Mouse (Mus musculus) gastrocnemius, postnatal 14 days (tissue): ENCODE measurements around the gene 5730522E02Rik. TPM values are rescaled to one million over a fixed set of nuclear protein-coding genes. Genes with fewer than 3 reads are reported as not detected.

ENCODE experiments used
- DNase-seq: peaks from one replicate; pipeline ENCODE4 v3.0.0; 2021; ENCODE audit warnings: mixed read lengths
- intact Hi-C: fragments of 180-260 bp; cut with DNase I; formaldehyde crosslinking; loops from one replicate; pipeline ENCODE4 v1.15.1; 2025; ENCODE audit warnings: low total_unique reads
- total RNA-seq, 2 experiments: library from RNA; stranded (reverse); gene quantifications; 2 replicates each; pipeline ENCODE4 v1.2.3; 2021

5730522E02Rik gene
- total RNA-seq, 2 experiments from 2014 or later, result not detected

GRCm38 (mm10) chr11:25855794-25856193 is 354.8 kb downstream of the 5730522E02Rik start:
- DNase-seq, result no peak
- intact Hi-C loops, result no loop called here

- intact Hi-C loops, result no loop called here
- DNase-seq, result no peak
These were observed 356.3 kb downstream of the 5730522E02Rik start for GRCm38 (mm10) chr11:25854216-25854615.

DNA sequence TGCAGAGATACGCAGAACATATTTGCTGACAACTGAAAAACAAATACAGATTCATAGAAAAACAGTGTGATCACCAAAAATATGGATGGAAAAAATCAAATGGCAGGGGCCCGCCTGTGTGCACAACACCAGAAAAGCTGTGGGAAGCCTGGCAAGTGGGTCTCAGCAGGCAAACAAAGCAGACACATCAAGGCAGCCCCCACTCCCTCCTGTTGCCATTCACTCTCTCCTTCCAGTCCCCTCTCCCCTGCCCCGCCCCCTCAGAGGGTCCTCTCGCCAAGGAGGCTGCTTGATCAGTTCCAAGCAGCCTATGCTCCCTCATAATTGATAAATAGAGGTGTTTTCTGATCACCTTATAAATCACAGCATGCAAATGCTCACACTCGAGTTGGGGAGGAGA is 357.5 kb downstream of the 5730522E02Rik start:
- DNase-seq, result no peak
- intact Hi-C loops, result no loop called here

GRCm38 (mm10) chr11:25848824-25849644 is 361.5 kb downstream of the 5730522E02Rik start:
- intact Hi-C loops, result no loop called here
- no peak for DNase-seq

DNA sequence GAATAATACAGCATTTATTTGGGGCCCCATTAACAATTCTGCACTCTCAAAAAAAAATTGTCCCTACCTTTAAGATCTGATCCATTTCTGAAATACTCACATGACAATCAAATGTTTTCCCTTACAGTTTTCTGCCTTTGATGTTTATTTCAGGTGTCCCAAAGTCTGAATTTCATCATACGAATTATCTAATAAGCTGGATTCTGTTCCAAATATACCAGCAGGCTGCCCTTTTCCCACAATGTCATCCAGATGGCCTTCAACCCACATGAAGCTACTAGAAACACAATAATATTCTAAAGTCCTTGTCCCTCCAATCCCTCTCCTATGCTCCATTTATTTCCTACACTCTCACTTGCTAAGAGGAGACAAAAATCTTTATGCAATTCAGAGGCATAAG is 372.1 kb downstream of the 5730522E02Rik start:
- intact Hi-C loops, result no loop called here
- no peak for DNase-seq

DNA sequence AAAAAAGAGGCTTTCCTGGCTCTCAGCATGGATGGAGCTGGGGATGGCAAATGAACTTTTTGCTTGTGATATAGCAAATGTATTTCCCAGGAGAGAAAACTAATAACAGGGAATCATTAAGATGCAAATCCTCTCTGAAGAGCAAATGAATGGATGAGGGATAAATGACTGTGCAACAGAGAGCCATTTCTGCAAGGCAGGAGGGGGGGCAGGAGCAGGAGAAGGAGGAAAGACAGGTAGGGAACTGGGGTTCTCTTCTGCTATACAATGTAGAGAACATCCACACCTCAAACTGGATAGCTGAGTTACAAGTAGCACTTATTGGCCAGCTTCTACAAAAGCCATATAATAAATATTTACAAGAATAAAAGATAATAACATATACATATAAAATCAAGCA is 390.8 kb downstream of the 5730522E02Rik start:
- intact Hi-C loops, result no loop called here
- DNase-seq, result no peak

DNA sequence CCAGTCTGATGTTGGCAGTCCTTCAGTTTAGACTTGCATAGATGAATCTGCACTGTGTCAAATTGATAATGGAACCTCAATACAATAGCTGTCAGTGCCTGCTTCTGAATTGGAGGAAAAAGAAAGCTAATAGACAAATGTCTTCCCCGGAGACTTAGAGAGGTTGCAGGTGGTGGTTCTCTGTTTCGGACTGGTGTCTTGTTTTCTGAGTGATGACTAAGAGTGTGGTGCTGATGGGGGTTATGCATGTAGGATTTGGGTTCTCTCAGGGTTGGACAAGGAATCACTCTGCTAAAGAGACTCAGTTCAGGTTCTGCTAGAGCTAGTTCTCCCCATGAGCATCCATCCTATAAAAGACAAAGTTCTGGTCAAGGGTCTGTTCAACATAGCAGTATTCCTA is 397.1 kb downstream of the 5730522E02Rik start:
- DNase-seq, result no peak
- intact Hi-C loops, result no loop called here

GRCm38 (mm10) chr11:25787691-25788090 is 422.9 kb downstream of the 5730522E02Rik start:
- DNase-seq, result no peak
- intact Hi-C loops, result no loop called here

- intact Hi-C loops, result no loop called here
- DNase-seq, result no peak
These were observed 438.3 kb downstream of the 5730522E02Rik start for GRCm38 (mm10) chr11:25772231-25772630.

GRCm38 (mm10) chr11:25770991-25771568 is 439.5 kb downstream of the 5730522E02Rik start:
- no peak for DNase-seq
- intact Hi-C loops, result no loop called here

DNA sequence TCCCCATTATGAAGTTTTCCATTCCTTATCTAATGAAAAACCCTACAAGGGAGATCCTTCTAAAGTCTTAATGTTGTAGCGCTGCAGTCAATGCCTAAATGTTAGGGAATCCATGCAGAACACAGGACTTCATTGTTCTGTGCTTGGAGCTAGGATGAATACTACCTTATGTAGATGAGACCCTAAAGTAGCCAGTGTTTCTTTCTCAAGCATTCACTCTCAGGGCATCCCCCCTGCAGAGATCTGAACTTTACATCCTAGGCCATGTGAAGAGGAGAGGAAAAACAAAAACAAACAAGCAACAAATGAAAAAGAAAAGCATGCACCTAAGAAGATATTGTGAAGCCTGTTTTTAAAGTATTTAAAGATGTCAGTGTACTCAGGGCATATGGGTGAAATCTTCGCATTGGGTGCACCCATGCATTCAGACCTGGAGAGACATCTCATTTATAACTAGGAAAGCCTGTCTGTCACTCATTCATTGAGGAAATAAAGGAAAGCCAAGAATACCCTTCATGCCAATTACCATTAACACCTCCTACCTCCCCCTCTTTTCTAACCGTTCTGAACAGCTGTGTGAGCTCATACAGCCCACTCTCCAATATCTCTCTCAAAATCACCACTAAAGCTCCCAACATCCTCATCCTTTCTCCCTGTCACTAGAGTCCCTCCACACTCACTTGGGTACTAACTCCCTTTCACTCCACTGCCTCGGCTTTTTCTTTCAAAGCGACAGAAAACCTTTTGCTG is 442.8 kb downstream of the 5730522E02Rik start:
- DNase-seq, result no peak
- intact Hi-C loops, result no loop called here

DNA sequence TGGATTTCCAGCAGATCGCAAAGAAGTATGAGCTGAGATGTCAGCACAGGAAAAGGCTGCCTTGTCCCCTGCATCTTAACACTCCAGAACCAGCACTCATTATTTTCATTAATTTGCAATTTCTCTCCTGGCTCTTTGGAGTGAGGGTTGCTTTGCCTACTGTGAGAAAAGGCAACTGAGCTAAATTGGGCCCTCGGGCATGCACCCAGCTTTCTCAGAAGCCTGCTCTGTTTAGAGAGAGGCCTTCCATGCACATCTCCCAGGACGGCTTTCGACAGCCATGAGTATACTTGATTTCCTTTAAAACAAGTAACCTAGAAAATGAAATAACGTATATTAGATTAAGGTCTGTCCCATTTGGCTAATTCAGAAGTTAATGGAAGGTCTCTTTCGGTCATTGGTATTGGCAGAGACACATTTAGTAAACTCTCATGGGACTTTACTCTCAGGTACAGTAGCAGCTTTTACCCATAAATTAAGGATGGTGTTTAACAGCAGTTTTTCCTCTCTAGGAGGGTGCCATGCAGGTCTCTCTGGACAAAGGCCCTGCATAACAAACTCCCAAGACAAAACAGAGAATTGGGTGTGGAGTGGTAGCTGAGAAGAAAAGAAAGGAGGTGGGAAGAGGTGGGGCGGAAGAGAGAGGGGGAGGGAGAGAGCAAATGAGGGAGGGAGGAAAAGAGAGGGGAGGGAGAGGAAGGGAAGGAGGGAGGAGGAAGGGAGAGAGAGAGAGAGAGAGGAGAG is 457.2 kb downstream of the 5730522E02Rik start:
- intact Hi-C loops, result no loop called here
- DNase-seq, result no peak

DNA sequence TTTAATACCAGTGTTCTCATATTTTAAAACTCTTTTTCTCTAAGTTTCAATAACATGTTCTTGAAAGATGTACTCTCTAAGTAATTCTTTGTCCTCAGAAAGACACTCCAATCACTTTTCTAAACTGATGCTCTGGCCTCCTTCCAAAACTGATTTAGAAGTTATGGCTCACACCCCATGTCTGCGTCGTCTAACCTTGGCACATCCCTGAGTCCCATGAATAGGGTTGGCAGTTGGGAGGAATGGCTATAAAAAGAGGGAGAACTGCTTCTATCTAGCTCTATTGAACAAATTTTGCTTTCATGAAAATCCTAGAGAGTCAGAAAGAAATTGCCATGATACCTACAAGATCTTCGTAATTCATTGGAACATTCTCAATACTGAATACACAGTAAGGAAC is 458.1 kb downstream of the 5730522E02Rik start:
- intact Hi-C loops, result no loop called here
- DNase-seq, result no peak

DNA sequence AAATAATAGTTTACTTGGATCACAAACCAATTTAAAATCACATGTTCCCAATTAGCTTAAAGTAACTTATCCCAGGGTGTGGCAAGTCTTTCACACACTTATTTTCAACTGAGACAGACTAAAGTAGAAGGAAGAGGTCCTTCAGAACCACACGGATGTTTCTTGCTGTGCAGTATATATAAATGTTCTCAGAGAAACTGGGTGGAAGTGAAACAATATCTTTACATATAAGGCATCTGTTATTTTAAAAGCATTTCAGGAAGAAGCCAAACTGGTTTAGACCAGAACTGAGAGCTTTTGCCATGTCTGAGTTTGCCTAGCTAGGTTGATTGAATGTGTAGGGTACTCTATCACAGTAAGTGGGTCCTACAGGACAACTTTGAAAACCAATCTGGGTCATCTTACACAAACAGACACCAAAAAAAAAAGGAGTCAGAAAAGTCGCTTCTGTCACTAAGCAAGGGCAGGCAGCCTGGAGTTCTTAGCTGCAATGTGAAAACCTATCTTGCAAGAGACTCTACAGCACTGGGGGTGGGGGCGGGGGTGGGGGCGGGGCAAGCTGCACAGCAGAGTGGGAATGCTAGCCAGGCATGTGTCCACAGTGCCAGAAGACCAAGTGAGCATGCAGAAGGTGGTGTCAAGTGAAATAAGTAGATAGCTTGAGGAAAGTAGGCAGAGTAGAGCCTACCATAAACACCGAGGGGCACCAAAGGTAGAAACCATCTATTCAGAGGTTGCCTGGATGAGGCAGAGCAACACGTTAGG is 463.3 kb downstream of the 5730522E02Rik start:
- intact Hi-C loops, result no loop called here

DNA sequence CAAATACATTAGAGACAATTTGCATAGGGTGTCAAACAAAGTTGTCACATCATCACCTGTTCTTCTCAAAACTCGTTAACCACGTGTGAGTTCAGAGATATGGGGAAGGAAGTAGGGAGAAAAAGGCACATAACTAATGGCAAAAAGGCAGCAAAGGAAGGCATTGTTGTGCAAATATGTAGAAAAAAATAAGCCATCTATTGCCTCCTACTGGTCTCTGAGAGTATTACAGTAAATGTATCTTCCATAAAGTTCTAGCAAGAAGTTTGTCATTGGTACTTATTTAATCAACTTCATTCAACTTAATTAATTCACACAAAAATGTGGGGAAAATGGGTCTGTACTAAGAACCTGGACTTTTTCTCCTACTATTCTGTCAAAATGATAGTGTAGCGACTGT is 466.9 kb downstream of the 5730522E02Rik start:
- no peak for DNase-seq
- intact Hi-C loops, result no loop called here

More for the DNA sequence above, 463.3 kb downstream of the 5730522E02Rik start:
- DNase-seq, result no peak

DNA sequence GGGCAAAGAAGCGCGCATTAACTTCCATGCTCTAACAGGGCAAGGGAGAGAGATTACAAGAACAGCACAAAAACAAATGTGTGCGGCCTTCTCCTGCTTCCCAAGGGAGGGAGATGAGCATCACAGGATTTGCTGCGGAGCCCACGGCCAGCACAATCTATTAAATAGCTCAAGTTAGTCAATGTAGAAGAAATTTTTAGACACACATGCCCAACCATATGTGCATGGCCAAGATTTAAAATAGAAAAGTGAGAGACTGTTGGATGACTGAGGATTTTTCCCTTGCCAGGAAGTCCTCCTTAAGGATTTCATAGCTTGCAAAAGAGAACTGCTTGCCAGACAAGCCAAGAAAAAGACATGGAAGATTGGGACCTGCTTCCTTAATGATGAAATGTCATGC is 473.3 kb downstream of the 5730522E02Rik start:
- intact Hi-C loops, result no loop called here

DNA sequence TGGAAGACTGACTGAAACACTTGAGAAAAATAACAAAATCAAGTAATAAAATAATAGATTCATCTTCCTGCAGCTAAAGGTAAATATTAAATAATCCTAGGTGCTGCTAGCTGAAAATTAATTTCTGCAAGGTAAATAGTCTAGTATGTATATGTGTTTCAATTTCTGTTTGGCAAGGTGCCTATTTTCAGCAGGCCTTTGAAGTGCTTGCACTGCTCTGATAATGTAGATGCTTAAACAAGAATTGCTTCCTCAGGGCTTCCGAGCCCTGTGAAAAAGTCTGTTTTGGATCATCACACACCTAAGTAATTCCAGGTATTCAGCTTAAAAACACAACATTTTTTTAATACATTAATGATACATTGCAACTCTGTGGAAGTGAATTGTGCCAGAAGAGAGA is 481.1 kb downstream of the 5730522E02Rik start:
- no peak for DNase-seq
- intact Hi-C loops, result no loop called here

More for the DNA sequence above, 473.3 kb downstream of the 5730522E02Rik start:
- DNase-seq, result no peak

- intact Hi-C loops, result no loop called here
- no peak for DNase-seq
These were observed 494.9 kb downstream of the 5730522E02Rik start for GRCm38 (mm10) chr11:25715447-25716321.
